In the genomic region with DNA sequence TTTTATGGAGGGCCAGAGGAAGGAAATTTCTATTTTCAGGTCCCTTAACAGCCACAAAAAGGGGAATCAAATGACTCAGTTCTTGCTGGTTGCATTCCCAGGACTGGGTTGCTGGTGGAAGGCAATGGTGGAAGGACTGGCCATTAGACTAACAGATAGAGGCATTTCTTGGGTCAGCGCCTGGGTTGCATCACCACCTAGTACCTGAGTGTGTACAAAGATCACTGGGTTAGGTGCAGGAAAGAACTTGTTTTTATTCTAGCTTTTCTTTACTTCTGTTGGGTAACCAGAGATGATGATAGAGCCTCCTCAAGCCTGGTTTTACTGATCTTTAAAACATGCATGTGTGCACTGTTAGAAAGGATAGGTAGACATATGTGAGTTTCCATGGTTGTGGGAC, we compare ENCODE assay signal across 25 mouse cellular contexts.
A peak's percentile ranks its signal among the peaks of the same experiment; 100 is the strongest.
DNase-seq lines count a peak whose midpoint lies in the region; ATAC-seq and TF ChIP-seq lines count a peak whose summit lies in the region.
"Had no signal": no experiment of that assay in that cellular context is flagged by ENCODE, and none has a peak within 500 bp of the region (broad histone marks: within the 10 kb centered on the region; RNA-seq: fewer than 3 reads in every experiment).

No protein-coding gene starts in this region.

- no peaks in the 10 kb centered on the region for H3K9me3 ChIP-seq in liver, postnatal 0 days (ENCODE audit: low read length)
- no peaks in the 10 kb centered on the region for H3K9me3 ChIP-seq in stomach, postnatal 0 days (ENCODE audit: control insufficient read depth, low read length)
- H3K9me3 ChIP-seq: embryonic facial prominence, embryonic 12.5 days; forebrain, embryonic 12.5 days; heart, embryonic 15.5 days; hindbrain, embryonic 13.5 days; limb, embryonic 10.5 days; liver, embryonic 13.5 days; neural tube, embryonic 15.5 days had no signal

- H3K36me3 ChIP-seq in liver, postnatal 0 days (replicated peaks; ENCODE audit: insufficient read depth, low read length): no peaks in the 10 kb centered on the region
- no peaks in the 10 kb centered on the region for H3K36me3 ChIP-seq in stomach, postnatal 0 days (ENCODE audit: control insufficient read depth, insufficient read depth, low read length)
- H3K36me3 ChIP-seq: embryonic facial prominence, embryonic 12.5 days; heart, embryonic 15.5 days; hindbrain, embryonic 13.5 days; limb, embryonic 10.5 days; liver, embryonic 13.5 days; neural tube, embryonic 15.5 days had no signal

- 62% methylated on average over 1 of the region's 1 CpGs for WGBS in liver, postnatal 0 days (ENCODE audit: insufficient replicate concordance)
- WGBS in stomach, postnatal 0 days: 81% methylated on average over 1 of the region's 1 CpGs

- H3K4me3 ChIP-seq in liver, postnatal 0 days (ENCODE audit: low read depth, low read length): no peak overlapping the region
- no peak overlapping the region for H3K4me3 ChIP-seq in stomach, postnatal 0 days (ENCODE audit: low read depth, low read length)
- H3K4me3 ChIP-seq: embryonic facial prominence, embryonic 12.5 days; forebrain, embryonic 12.5 days; heart, embryonic 15.5 days; hindbrain, embryonic 13.5 days; limb, embryonic 10.5 days; liver, embryonic 13.5 days; neural tube, embryonic 15.5 days had no signal

- H3K9ac ChIP-seq in liver, postnatal 0 days (replicated peaks): no peak overlapping the region
- H3K9ac ChIP-seq in stomach, postnatal 0 days (ENCODE audit: low read length): no peak overlapping the region
- H3K9ac ChIP-seq: embryonic facial prominence, embryonic 12.5 days; forebrain, embryonic 12.5 days; heart, embryonic 15.5 days; hindbrain, embryonic 13.5 days; liver, embryonic 13.5 days; neural tube, embryonic 15.5 days had no signal

- no peak for TF ChIP-seq CTCF in liver, postnatal 0 days (IDR thresholded peaks at IDR 0.05; ENCODE audit: low read depth)
- TF ChIP-seq CTCF in stomach, postnatal 0 days (IDR thresholded peaks at IDR 0.05; ENCODE audit: low read depth): no peak

- peak; percentile 41 for DNase-seq in adrenal gland, postnatal 14 days
- DNase-seq in adrenal gland, postnatal 4 days (ENCODE audit: low spot score in 2 of 2): no peak
- DNase-seq in liver, postnatal 0 days: peak; percentile 53
- DNase-seq in liver: no peak
- peak; percentile 4 for DNase-seq in adrenal gland, postnatal 25 days
- DNase-seq in stomach, postnatal 0 days (ENCODE audit: low spot score): no peak
- DNase-seq in cerebellum, adult 18-20 months: no peak
- DNase-seq: cerebellum, adult 11-12 months; cerebellum, postnatal 25 days; gastrocnemius, postnatal 25 days; heart, postnatal 36 days; kidney, adult 8-10 months; kidney, postnatal 10 days; liver, embryonic 13.5 days; right cerebral cortex, adult 18-20 months; thymus, adult 2 months; thymus, postnatal 4 days had no signal

- H3K4me2 ChIP-seq in liver, postnatal 0 days (ENCODE audit: low read depth, low read length): no peak overlapping the region
- no peak overlapping the region for H3K4me2 ChIP-seq in stomach, postnatal 0 days (replicated peaks; ENCODE audit: low read depth)
- H3K4me2 ChIP-seq: embryonic facial prominence, embryonic 12.5 days; forebrain, embryonic 12.5 days; heart, embryonic 15.5 days; hindbrain, embryonic 13.5 days; liver, embryonic 13.5 days; neural tube, embryonic 15.5 days had no signal

- peak; percentile 87 for ATAC-seq in liver, postnatal 0 days
- 0 out of 2 replicates have a peak, but pooled peaks have one; percentile 61 for ATAC-seq in stomach, postnatal 0 days (ENCODE audit: low FRiP score, low TSS enrichment)
- ATAC-seq: CD4-positive, CD25-positive, alpha-beta regulatory T cell, adult 4 months had no signal

- TF ChIP-seq EP300 in liver, postnatal 0 days (IDR thresholded peaks at IDR 0.05; ENCODE audit: low read depth): no peak
- TF ChIP-seq EP300 in stomach, postnatal 0 days (optimal IDR thresholded peaks at IDR 0.05): no peak

- H3K27me3 ChIP-seq in liver, postnatal 0 days (ENCODE audit: insufficient read depth, low read length): no peaks in the 10 kb centered on the region
- H3K27me3 ChIP-seq in stomach, postnatal 0 days (ENCODE audit: control insufficient read depth, insufficient read depth, low read length): no peaks in the 10 kb centered on the region
- H3K27me3 ChIP-seq: embryonic facial prominence, embryonic 12.5 days; forebrain, embryonic 12.5 days; heart, embryonic 15.5 days; hindbrain, embryonic 13.5 days; liver, embryonic 13.5 days; neural tube, embryonic 15.5 days had no signal

- H3K4me1 ChIP-seq in liver, postnatal 0 days (ENCODE audit: insufficient read depth): no peaks in the 10 kb centered on the region
- H3K4me1 ChIP-seq in stomach, postnatal 0 days (replicated peaks; ENCODE audit: control insufficient read depth, insufficient read depth): no peaks in the 10 kb centered on the region
- H3K4me1 ChIP-seq: embryonic facial prominence, embryonic 12.5 days; forebrain, embryonic 12.5 days; heart, embryonic 15.5 days; hindbrain, embryonic 13.5 days; limb, embryonic 10.5 days; liver, embryonic 13.5 days; neural tube, embryonic 15.5 days had no signal

- H3K27ac ChIP-seq in liver, postnatal 0 days (ENCODE audit: low read depth): peak overlapping the region; percentile 52; the same call in 1 of the 2 replicates
- no peak overlapping the region for H3K27ac ChIP-seq in stomach, postnatal 0 days (replicated peaks)
- H3K27ac ChIP-seq: embryonic facial prominence, embryonic 12.5 days; forebrain, embryonic 12.5 days; heart, embryonic 15.5 days; hindbrain, embryonic 13.5 days; limb, embryonic 10.5 days; liver, embryonic 13.5 days; macrophage; neural tube, embryonic 15.5 days had no signal

Comparison
In these comparisons a context has a peak if more than half of its experiments do, and no peak if none do; other contexts are left out.
1. DNase-seq: peak in adrenal gland, postnatal 14 days (single experiment), liver, postnatal 0 days (single experiment) and adrenal gland, postnatal 25 days (single experiment); none in adrenal gland, postnatal 4 days (0 of 2), liver (single experiment), stomach, postnatal 0 days (single experiment) and cerebellum, adult 18-20 months (0 of 2).